8 mouse cellular contexts compared by ENCODE assay signal in genomic region chr4:126325281-126325861, GRCm38 (mm10). TPM values are rescaled to one million over a fixed set of nuclear protein-coding genes. Genes with fewer than 3 reads are reported as not detected.
DNase-seq lines count a peak whose midpoint lies in the region; ATAC-seq and TF ChIP-seq lines count a peak whose summit lies in the region.

Tekt2 (minus strand) TSS chr4:126325688.

- 0 out of 2 replicates have a peak within 1 kb of the TSS, but pooled peaks have one; percentile 1 for H3K9ac ChIP-seq in ES-Bruce4 (ENCODE audit: low read depth, poor library complexity, severe bottlenecking)
- 0 out of 2 replicates have a peak within 1 kb of the TSS, but pooled peaks have one; percentile 7 for H3K9ac ChIP-seq in forebrain, embryonic 15.5 days (replicated peaks)
- no peak within 1 kb of the TSS for H3K9ac ChIP-seq in lung, embryonic 15.5 days

- peak within 1 kb of the TSS; percentile 23 for H3K4me2 ChIP-seq in forebrain, embryonic 15.5 days (replicated peaks)
- peak within 1 kb of the TSS; percentile 47 for H3K4me2 ChIP-seq in lung, embryonic 15.5 days

- no peaks in the 10 kb centered on the region for H3K36me3 ChIP-seq in ES-Bruce4 (ENCODE audit: control insufficient read depth, insufficient read depth, low read length, poor library complexity, severe bottlenecking)
- no peaks in the 10 kb centered on the region for H3K36me3 ChIP-seq in forebrain, embryonic 15.5 days
- H3K36me3 ChIP-seq in lung, embryonic 15.5 days, result no peaks in the 10 kb centered on the region

- 9% methylated on average over 23 of the region's 23 CpGs for WGBS in forebrain, embryonic 15.5 days
- WGBS in lung, embryonic 15.5 days, result 11% methylated on average over 23 of the region's 23 CpGs

- TF ChIP-seq CTCF in ES-Bruce4 (IDR thresholded peaks at IDR 0.05; ENCODE audit: low read depth, low read length), result no peak

- ATAC-seq in forebrain, embryonic 15.5 days (replicated peaks), result no peak
- ATAC-seq in lung, embryonic 15.5 days (ENCODE audit: borderline replicate concordance, extremely low read depth, low FRiP score, low TSS enrichment), result no peak
- no peak for ATAC-seq in monocyte, adult 5-6 weeks (replicated peaks; ENCODE audit: insufficient number of reproducible peaks, low FRiP score, low TSS enrichment, poor library complexity, severe bottlenecking)

- no peak within 1 kb of the TSS for H3K27ac ChIP-seq in ES-Bruce4 (ENCODE audit: insufficient read depth, low read length)
- H3K27ac ChIP-seq in forebrain, embryonic 15.5 days (replicated peaks), result 0 out of 2 replicates have a peak within 1 kb of the TSS, but pooled peaks have one; percentile 21
- no peak within 1 kb of the TSS for H3K27ac ChIP-seq in lung, embryonic 15.5 days

- peak; percentile 42 for DNase-seq in gastrocnemius, postnatal 25 days
- no peak for DNase-seq in gastrocnemius, adult 18-20 months (ENCODE audit: low spot score)
- DNase-seq in adrenal gland, postnatal 4 days (ENCODE audit: low spot score in 2 of 2), result no peak
- DNase-seq in thymus, postnatal 0 days (ENCODE audit: low spot score), result no peak

- H3K9me3 ChIP-seq in ES-Bruce4 (replicated peaks; ENCODE audit: control insufficient read depth, insufficient read depth, low read length, poor library complexity, severe bottlenecking), result no peaks in the 10 kb centered on the region
- no peaks in the 10 kb centered on the region for H3K9me3 ChIP-seq in forebrain, embryonic 15.5 days
- H3K9me3 ChIP-seq in lung, embryonic 15.5 days, result no peaks in the 10 kb centered on the region

- TF ChIP-seq POLR2A in ES-Bruce4 (IDR thresholded peaks at IDR 0.05; ENCODE audit: insufficient read depth, low read length), result no peak

- peaks cover 5% of the 10 kb centered on the region for H3K4me1 ChIP-seq in ES-Bruce4 (ENCODE audit: control insufficient read depth, insufficient read depth, low read length)
- H3K4me1 ChIP-seq in forebrain, embryonic 15.5 days, result peaks cover 26% of the 10 kb centered on the region
- H3K4me1 ChIP-seq in lung, embryonic 15.5 days, result peaks cover 12% of the 10 kb centered on the region; the same call in 1 of the 2 replicates

- H3K4me3 ChIP-seq in ES-Bruce4 (ENCODE audit: low read depth, low read length), result peak within 1 kb of the TSS; percentile 29
- H3K4me3 ChIP-seq in forebrain, embryonic 15.5 days, result no peak within 1 kb of the TSS
- H3K4me3 ChIP-seq in lung, embryonic 15.5 days, result peak within 1 kb of the TSS; percentile 16

- H3K27me3 ChIP-seq in ES-Bruce4 (ENCODE audit: control insufficient read depth, insufficient read depth, low read length, poor library complexity, severe bottlenecking), result no peaks in the 10 kb centered on the region
- H3K27me3 ChIP-seq in forebrain, embryonic 15.5 days, result no peaks in the 10 kb centered on the region
- peaks cover 6% of the 10 kb centered on the region; the same call in 1 of the 2 replicates for H3K27me3 ChIP-seq in lung, embryonic 15.5 days

- no peak for TF ChIP-seq EP300 in ES-Bruce4 (IDR thresholded peaks at IDR 0.05; ENCODE audit: insufficient read depth, low read depth, low read length)

RNA-seq across cellular contexts. Expression of gene Tekt2, which starts in this region (rescaled TPM):
- total RNA-seq in gastrocnemius, postnatal 25 days (2021), result under 1 TPM; 0.31 to 0.88 TPM
- total RNA-seq in gastrocnemius, adult 18-20 months (2021), result under 1 TPM; 0.62 to 0.66 TPM
- polyA plus RNA-seq in ES-Bruce4 (2011; ENCODE audit: insufficient read depth, insufficient read length, low read depth, missing spikeins), result 4.8 and 5.9 TPM in 2 replicates
- 12.7 and 16.0 TPM in 2 replicates for polyA plus RNA-seq in forebrain, embryonic 15.5 days (2015; fragmentation: Nextera tagmentation; extraction: Ambion mirVana)
- polyA plus RNA-seq in lung, embryonic 15.5 days (2015; fragmentation: Nextera tagmentation; extraction: Ambion mirVana), result 5.3 and 6.2 TPM in 2 replicates
- 1 to 10 TPM; 4.0 to 5.0 TPM for total RNA-seq in adrenal gland, postnatal 4 days (2021)
- 2.3 and 2.4 TPM in 2 replicates for polyA plus RNA-seq in thymus, postnatal 0 days (2015; fragmentation: Nextera tagmentation; extraction: Ambion mirVana)
- not detected in 3 replicates for total RNA-seq in monocyte, adult 5-6 weeks (2017)

Comparison
In these comparisons a context has a peak if more than half of its experiments do, and no peak if none do; other contexts are left out.
1. Peak in DNase-seq in gastrocnemius, postnatal 25 days; RNA of the gene not detected or under 1 TPM.